Mouse (Mus musculus) mesoderm, embryonic 11.5 days (tissue): ENCODE data around the gene Clec2d.

ENCODE experiments used
- DNase-seq: peaks from one replicate; pipeline ENCODE4 v3.0.0-alpha.2; 2012; ENCODE audit warnings: low read depth, low spot score

The Clec2d gene

GRCm38 (mm10) chr6:129224090-129224489 lies 43.7 kb downstream of the Clec2d start:
- no peak for DNase-seq

DNA sequence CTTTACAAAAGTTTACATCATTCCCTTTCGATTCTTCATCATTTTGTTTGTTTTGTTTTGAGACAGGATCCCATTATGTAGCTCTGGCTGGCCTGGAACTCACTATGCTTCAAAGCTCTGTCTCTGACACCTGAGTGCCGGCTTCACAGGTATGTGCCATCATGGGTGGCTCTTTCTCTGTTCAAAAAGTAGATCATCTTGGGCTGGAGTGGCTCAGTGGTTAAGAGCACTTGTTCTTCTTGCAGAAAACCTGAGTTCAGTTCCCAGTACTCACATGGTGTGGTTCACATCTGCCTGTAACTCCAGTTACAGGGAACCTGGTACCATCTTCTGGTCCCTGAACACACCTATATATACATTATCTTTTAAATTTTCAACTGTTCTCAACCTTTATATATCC lies 44.7 kb downstream of the Clec2d start:
- DNase-seq = no peak

DNA sequence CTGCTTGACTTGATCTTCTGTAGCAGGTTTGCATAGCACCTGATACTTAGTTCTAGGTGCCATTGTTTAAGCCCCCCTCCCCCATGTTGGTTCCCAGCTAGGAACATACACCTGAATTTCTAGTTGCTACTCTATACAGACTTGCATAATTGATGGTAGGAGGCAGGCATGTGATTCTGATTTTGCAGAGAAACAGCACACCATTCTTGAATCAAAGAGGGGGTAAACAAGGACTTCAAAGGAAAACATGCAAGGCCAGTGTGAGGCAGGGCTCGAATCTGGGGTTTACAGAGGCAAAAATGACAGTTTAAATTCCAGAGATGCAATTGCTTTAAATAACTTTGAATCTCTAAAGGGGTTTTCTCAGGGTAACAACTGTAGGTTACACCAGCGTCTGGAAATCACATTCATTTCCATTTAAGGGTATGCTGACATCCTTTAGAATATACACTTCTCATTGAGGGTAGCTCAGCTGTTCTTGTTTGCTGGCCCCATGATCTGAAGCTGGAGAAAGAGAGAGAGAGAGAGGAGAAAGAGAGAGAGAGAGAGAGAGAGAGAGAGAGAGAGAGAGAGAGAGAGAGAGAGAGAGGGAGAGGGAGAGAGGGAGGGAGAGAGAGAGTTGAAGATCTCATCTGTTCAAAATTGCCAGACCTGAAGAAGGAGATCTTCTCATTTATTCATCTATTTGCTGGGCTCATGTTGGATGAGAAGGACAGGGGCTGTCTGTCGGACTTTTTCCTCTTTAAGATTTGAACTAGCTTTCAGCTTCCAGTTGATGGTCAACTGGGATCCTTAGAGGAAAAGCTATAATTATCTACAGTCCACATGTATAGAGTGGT lies 48.7 kb downstream of the Clec2d start:
- DNase-seq = no peak

- DNase-seq = no peak
These were observed 49.6 kb downstream of the Clec2d start for GRCm38 (mm10) chr6:129229774-129230578.

GRCm38 (mm10) chr6:129232005-129232841 lies 51.8 kb downstream of the Clec2d start:
- DNase-seq = no peak

- DNase-seq = no peak
These were observed 52.4 kb downstream of the Clec2d start for GRCm38 (mm10) chr6:129232842-129233205.

- no peak for DNase-seq
These were observed 53.0 kb downstream of the Clec2d start for GRCm38 (mm10) chr6:129233366-129233954.

DNA sequence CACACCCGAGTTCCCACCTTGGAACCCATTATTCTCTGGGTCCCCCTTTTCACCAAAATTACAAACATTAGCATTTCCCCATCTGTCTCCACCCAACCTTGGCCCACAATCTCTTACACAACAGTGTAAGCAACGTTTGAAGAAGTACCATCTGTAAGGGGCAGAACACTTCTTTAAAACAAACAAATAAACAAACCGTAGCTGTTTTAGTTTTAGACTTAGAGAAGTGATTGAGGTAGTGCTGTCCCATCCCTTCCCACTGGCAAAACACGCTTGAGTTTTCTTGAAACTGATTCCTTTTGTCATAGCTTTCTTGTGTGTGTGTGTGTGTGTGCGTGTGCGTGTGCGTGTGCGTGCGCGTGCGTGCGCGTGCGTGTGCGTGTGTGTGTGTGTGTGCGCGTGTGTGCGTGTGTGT lies 53.5 kb downstream of the Clec2d start:
- no peak for DNase-seq

DNA sequence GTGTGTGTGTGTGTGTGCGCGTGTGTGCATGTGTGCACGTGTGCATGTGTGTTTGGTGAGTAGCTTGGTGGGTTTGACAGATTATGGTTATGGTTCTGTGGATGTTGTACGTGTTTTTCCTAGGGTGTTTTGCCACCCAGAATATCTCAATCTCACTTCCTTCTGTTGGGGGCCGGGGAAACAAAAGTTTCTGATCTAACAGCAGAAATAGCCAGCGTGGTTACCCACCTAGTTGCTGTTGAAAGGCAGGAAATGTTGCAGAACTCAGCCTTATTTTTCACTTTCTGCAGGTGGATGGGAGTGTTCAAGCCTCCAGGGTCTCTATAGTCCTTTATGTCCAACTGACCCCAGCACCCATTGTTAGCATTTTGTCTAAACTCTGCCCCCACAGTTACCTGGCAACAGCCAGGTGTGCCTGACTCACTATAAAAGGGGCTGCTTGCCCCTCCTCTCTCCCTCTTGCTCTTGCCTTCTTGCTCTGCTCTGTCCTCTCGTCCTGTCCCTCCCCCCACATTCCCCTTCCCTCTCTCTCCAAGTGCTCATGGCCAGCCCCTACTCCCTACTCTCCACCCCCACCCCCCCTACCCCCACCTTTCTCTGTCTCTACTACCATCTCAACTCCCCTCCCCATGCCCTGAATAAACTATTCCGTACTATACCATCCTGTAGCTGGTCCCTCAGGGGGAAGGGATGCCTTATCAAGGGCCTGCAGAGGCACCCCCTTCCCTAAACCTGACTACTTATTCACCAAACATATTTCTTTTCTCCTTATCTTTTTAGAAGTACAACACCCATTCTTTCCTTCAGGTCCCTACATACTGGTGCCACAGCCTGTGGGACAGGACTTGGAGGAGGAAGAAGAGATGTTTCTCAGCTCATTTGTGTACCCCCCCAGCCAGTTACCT lies 54.3 kb downstream of the Clec2d start:
- no peak for DNase-seq

GRCm38 (mm10) chr6:129235855-129236461 lies 55.5 kb downstream of the Clec2d start:
- no peak for DNase-seq
